Mouse (Mus musculus) thymus, postnatal 10 days (tissue): ENCODE measurements around the gene Gm10073.
"Not testable (repeated sequence)": the region's sequence is repeated elsewhere in the genome, so short reads cannot be mapped to it uniquely, and the experiment has no call there.

Source experiments
- DNase-seq, 2 experiments: peaks; one replicate each; pipeline ENCODE4 v3.0.0; 2021; ENCODE audit warnings: low spot score in 2 of 2

Gene Gm10073

DNA sequence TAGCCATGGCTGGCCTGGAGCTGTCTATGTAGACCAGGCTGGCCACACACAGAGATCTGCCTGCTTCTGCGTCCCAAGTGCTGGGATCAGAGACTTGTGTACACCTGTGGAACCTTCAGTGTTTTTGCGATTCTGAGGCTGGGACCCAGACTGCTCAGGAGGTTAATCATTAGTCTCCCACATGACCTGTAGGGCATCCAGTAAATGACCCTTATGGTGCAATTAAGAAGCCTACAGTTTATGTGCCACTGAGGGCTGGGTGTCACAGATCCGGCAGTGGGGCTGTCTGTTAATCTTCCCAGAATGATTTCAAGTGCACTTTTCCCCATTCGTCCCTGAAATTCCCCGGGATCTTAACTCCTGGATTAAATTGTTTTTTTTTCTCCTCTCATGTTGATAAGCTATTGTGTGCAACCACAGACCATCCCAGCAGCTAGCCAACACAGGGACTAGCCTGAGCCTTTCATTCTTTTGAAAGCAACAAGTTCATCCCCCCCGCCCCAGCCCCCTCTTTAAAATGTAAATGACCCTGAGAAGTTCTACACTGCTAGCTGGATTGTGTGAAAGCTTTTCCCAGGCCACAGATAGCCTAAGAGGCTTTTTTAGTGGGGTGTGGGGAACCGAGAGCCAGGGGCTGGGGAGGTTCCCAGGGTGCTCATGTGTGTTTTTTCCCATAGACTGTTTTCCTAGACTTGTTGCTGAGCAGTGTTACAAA lies 26.2 kb upstream of the Gm10073 start:
- no peak for DNase-seq

DNA sequence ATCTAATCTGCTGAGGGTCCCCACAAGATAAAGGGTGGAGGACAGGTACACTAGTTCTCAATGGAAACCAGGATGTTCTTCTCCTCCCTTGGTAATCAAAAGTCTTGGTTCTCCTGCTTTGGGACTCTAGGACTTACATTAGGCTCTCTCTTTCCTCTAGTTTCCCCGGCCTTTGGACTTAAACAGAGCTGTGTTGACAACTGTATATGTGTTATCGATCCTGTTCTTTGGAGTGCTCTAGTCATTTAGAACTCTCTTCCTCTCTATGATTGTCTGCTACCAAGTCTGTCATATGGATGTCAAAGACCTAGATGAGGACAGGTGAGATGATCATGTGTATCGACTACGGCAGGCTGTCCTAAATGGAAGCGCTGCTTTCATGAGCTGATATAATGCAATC lies 23.8 kb upstream of the Gm10073 start:
- no peak for DNase-seq

DNA sequence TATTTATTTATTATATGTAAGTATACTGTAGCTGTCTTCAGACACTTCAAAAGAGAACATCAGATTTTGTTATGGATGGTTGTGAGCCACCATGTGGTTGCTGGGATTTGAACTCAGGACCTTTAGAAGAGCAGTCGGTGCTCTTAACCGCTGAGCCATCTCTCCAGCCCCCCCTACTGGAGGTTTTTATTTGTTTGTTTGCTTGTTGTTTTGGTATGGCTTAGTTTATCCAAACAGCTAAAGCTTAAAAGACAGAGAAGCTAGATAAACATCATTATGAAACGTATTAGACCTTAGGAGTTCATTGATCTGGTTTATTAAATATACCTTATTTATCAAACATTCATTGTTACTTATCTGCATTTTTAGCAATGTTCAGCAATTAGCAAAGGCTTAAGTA lies 22.4 kb upstream of the Gm10073 start:
- DNase-seq: not testable (repeated sequence)

DNA sequence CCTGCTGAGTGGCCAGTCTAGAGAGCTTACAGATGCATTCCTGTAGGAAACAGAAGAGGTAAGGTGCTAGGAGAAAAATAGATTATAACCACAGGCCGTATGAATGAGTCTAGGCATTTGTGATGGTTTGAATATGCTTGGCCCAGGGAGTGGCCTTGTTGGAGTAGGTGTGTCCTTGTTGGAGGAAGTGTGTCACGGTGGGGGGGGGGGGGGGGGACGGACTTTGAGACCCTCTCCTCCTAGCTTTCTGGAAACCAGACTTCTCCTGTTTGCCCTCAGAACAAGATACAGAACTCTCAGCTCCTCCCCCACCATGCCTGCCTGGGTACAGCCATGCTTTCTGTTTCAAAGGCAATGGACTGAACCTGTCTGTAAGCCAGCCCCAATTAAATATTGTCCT lies 19.2 kb upstream of the Gm10073 start:
- no peak for DNase-seq

DNA sequence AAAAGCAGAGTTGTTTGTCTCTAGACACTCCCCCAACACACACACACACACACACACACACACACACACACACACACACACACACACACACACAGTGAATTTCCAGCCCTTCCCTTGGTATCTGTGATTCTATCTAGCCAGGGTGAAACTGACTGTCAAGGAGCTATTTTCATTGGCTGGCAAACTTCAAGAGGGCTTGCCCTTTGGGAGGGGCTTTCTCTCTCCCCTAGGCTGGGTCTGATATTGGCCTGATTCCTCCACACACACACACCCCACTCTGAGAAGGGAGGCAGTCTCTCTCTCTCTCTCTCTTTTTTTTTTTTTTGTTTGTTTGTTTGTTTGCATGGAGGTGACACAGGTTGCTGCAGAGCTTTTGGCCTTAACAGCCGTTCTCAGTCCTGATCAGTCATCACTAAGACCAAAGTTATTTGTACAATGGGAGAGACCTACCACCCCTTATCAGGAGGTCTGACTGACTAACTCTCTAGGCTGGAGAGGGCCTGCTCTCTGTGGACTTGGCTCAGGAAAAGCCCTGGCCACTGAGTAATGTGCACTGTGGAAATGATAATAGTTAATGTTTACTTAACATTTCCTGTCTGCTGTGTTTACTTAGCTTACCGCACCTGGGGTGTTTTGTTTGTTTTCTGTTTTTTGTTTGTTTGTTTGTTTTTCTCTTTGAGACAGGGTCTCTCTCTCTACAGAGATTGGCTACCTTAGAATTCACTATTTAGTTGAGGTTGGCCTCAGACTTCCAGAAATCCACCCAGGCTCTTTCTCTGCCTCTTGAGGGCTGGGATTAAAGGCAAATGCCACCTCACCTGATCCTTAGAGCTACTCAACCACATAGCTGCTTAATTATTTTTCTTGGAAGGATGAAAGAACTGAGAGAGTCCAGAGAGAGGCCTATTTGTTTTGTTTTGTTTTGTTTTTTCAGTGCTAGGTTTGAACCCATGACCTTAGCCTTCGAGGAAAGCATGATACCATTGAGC lies 15.5 kb upstream of the Gm10073 start:
- no peak for DNase-seq

DNA sequence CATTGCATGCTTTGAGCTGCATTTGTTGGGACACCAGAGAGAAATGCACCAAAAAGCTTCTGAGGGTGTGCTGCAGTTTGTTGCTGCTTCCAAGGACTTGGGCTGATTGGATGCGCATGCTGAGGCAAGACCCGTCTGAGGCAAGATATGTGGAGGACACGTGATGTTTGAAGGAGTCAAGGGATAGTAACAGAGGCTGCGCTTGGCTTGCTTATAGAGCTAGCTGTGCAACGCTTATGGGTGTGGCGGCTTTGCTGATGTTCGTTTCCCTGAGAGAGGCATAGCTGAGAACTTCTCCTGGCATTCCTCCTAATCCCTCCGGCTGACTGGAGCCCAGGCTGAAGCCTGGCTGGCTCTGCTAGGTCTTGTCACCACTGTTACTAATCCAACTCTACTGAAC lies 13.6 kb upstream of the Gm10073 start:
- DNase-seq: no peak

DNA sequence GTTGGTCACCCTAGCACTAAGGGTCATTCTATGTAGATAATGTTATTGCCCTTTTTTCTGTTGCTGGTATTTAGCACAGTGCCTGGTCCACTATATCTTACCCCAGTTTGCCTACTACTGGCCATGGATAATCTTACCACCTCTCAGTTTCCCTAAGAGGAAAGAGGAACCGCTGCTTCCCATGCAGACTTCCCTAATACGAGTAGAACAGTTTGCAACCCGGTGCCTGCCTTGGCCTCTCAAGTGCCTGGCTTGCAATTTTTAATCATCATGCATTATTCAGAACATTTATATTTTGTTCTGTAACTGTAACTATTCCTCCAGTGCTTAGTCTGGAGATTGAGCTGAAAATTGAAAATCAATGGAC lies 12.4 kb upstream of the Gm10073 start:
- DNase-seq: no peak

DNA sequence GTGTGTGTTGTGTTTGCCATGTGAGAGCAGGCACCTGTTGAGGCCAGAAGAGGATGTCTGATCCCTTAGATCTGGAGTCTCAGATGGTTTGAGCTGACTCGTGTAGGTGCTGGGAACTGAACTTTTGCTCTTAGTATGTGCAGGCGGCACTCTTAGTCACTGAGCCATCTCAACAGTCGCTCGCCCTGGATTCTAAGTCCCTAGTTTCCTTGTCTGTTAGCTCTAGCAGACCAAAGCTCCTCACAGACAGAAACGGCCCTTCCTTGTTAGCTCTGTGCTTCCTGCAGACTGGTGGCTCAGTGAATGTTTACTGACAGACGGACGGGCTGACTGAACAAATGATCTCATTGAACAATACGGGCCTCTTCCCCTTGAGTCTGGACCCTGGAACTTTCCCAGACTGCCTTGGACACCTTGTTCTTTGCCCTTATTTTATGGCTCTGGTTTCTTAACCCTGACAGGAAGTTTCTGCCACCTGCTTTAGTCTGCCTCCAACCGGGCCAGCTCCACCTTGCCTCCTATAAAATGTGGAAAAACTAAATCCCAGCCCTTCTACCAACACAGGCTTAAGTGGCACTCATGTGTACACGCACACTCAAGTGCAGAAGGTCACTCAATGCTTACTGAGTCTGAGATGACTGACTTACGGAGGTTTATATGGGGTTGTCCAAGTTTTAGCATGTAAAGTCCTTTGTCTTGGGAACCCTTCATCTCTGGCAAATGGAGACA lies 11.8 kb upstream of the Gm10073 start:
- DNase-seq: no peak

DNA sequence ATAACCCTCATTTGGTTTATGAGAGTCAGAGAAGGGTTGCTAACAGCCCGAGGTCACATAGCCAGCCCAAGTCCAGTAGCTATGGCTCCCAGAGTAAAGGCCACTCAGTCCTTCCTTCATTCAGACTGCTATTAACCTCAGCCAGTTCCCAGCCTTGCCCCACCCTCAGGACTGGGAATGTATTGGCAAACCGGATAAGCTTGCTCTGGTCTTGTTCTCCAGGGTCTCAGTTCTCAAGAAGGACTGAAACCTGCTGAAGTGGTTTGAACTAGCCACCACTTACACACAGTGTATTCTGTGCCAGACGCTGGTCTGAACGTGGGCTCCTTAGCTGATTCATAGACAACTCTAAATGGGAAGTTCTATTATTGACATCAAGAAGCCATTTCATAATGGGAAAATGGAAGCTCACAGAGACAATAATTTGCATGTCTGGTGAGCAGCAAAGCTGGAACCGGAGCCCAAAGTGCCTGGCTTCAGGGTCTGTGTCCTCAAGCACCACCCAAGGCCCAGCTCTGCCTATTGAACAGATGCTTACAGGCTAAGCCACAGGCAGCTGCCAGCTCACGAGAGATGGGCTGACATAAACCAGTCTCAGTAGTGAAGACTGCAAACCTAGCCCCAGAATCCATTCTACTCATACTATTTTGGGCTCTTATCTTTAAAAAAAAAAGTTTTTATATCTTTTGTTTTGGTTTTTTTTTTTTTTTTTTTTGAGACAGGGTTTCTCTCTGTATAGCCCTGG lies 8.3 kb upstream of the Gm10073 start:
- DNase-seq: no peak

DNA sequence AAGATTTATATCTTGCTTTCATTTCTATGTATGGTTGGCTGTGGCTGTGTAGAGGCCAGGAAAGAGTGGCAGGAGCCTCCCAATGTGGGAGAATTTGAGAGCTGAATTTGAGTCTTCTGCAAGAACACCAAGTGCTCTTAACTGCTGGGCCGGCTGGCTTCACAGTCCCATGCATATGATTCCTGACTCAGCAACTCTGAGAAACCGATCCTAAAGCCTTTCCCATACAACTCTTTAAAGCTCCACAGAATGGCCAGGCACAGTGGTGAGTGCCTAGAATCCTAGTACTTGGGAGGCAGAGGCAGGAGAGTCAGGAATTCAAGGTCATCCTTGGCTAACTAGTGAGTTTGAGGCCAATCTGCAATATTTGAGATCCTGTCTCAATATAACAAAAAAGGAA lies 6.2 kb upstream of the Gm10073 start:
- no peak for DNase-seq

DNA sequence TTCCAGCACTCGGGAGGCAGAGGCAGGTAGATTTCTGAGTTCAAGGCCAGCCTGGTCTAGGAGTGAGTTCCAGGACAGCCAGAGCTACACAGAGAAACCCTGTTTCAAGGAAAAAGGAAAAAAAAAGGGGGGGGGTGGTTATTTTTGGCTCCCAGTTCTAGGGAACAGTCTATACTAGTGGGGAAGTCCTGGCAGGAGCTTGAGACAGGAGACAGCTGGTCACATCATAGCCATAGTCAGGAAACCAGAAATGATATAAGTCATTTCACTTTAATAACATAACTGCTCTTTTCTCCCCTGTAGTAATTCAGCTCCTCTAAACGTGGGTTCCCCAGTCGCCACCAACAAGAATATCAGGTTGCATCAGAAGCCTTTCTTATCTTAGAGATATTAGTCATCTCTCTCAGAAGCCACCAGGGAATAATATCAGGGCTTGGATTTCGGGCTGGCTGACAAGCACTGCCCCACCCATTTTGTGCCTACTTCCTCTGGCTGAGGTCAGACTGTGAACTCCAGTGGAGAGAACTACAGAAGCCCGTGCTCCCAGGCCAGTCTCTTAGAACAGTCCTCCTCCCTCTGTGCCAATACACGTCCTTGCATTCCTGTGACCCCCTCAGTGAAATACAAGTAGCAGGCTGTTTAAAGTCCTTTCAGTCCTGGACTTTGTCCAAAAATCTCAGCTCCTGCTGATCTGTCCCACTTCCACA lies 3.7 kb upstream of the Gm10073 start:
- DNase-seq: no peak

DNA sequence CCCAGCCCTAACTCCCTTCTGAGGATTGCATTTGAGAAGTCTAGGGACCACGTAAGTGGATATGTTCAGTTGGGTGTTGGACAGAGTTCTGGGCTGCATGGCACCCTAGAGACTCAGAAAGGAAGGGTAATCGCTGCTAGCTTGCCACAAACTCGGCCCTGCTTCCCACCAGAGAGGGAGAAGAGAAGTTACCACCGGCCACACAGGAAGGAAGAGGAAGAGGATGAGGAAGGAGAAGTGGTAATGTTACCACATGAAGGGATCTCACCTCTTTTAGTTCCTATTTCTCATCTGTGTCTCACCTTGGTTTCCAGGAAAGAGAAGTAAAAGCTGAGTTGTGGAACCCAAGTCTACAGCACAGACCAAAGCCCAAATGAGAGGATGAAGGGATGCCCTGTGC lies 1.0 kb upstream of the Gm10073 start:
- no peak for DNase-seq

DNA sequence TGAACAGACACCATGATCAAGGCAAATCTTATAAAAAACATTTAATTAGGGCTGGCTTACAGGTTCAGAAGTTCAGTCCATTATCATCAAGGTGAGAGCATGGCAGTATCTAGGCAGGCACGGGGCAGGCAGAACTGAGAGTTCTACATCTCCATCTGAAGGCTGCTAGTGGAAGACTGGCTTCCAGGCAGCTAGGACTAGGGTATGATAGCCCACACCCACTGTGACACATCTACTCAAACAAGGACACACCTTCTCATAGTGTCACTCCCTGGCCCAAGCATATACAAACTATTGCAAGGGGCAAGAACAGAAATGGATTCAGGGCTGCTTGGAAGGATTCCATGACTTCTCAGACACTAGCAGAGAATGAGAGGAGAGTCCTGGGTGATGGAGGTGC lies 1.1 kb downstream of the Gm10073 start:
- DNase-seq: not testable (repeated sequence)

DNA sequence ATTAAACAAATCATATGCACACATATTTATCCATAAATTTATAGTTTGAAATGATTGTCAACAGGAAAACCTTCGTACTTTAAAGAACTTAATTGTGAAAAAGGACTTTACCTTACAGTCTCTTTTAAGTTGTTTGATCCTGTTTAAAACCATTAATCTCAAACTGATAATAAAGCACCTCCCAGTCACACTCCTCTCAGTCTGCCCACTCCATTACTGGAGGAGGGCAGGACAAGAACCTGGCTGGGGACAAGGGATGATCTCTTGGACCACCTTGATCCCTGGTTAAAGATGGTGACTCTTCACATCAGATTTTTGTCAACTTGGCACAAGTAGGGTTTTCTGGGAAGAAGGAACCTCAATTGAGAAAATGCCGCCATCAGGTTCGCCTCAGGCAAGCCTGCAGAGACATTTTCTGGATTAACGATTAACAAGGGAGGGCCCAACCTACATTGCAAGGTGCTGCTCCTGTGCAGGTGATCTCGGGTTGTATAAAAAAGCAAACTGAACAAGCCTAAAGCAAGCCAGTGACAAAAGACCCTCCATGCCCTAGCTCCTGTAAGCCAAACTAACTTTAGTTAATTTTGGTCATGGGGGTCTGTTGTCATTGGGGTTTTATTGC lies 1.6 kb downstream of the Gm10073 start:
- DNase-seq: no peak

DNA sequence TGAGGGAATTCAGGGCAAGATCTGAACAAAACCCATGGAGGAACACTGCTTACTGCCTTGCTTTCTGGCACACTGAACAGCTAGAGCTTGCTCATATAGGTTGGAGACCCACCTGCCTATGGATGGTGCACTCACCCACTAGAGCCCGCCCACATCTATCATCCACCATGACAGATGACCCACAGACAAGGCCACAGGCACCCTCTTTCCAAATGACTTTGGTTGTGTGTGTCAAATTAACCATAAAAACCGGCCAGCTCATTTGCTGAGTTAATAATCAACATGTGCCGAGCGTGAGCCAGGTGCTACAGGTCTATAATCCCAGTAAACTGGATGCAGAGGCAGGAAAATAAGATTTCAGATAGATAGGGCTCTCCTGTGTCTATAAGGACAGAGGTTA lies 2.9 kb downstream of the Gm10073 start:
- DNase-seq: no peak

DNA sequence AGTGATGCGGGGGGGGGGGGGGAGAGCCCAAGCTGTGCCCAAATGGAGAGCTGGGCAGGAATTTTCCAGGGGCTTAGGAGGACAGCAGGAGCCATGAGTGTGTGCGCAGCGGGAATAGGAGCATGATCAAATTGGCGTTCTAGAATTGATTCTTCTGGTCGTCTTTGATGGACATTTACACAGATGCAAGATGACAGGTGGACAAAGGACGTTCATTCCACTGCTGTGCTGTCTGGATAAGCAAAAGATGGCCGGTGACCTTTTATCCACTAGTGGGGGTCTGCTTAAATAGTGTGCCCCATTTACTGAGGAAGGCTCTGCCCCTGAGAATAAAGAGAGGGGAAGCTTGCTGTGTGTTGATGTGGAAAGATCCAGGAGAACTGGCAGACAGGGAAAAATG lies 4.3 kb downstream of the Gm10073 start:
- DNase-seq: no peak

DNA sequence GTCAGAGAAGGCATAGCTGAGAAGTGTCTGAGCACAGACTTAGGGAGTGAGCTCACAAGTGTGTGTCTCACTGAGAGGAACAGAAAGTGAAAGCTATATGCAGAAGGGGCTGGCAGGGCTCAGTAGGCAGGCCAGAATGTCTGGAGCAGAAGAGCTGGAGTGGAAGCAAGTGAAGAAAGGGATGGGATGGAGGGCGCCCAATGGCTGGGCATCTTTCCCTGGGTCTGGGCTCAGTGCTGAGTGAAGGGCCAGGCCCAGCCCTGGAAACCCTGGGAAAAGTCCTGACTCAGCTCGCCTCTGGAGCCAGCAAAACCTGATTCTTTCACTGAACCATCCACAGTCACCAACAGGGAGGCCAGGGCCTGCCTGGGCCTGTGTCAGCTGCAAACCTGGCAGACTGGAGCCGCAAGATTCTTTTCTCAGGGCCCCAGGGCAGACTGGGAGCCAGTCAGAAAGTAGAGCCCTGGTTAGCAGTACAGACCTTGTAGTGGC lies 9.5 kb downstream of the Gm10073 start:
- no peak for DNase-seq

DNA sequence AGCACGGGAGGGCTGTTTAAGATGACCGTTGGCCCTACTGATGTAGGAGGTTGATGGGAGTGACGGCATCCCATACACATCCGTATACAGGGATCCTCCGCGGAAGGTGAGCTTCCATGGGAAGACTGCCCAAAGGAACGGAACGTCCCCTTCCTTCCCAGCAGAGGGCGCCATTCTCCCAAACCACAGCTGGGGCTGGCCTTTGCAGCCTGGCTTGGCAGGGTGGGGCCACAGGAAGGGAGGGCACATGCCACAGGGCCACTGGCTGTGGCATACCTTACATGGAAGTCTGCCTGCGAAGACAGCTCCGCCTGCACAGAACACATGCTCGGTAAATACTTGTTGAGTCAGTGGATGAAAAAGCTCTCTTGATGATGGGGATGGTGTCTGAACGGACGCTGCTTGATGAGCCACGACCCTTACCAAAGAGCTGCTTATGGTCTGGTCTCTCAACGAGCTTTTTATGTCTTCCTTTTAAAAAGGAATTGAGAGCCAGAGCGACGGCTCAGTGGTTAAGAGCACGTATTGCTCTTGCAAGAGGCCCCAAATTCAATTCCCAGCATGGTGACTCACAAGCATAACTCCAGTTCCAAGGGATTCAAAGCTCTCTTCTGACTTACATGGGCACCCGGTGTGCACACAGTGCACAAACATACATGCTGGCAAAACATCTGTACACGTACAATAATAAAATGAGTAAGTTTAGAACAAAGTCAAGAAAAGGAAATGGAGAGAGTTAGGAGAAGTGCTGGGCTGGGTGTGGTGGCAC lies 12.0 kb downstream of the Gm10073 start:
- DNase-seq: peak; percentile 42 to 61

DNA sequence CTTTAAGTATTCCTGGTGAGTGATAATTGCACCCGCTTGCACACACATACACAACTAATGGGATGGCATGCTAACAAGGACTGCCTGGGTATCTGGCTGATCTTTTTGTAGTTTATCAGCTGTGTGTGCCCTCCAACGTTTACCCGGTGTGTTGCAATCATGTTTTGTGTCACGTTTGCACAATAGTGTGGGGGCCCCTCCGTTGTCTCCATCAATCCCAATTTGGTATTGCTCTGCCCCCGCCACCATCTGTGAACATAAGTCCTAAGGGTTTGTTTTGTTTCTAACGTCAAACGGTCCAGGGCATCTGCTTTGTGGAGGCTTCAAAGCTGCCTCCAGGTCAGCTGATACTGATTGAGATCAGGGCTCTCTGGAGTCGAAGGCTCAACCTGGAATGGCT lies 13.4 kb downstream of the Gm10073 start:
- no peak for DNase-seq
